Mouse (Mus musculus): ENCODE results near the gene Krt12. TPM values are rescaled to one million over a fixed set of nuclear protein-coding genes. Genes with fewer than 3 reads are reported as not detected.

The Krt12 gene
- polyA plus RNA-seq, 1 experiment from 2014 or later, result 0.13 TPM

DNA sequence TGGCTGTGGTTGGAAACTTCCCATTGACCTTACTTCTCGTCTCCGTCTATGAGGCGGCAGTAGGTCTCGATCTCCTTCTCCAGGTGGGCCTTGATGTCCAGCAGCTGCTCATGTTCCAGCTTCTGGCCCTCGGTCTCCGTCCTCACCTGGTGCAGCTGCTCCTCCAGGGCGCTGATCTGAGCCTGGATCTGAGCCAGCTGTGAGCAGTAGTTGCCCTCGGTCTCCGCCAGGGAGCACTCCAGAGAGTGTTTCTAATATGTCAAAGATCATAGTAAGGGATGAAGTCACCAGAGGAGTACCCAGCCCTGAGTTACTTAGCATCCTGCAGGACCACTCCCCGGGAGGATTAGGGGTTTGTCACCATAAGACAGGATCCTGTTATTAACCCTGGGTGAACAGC lies 55.3 kb downstream of the Krt12 start:
- H3K4me2 ChIP-seq, result no peak overlapping the region
- H3K9me3 ChIP-seq, result no peaks in the 10 kb centered on the region
- H3K27me3 ChIP-seq, result no peaks in the 10 kb centered on the region; the same call in 1 of the 2 replicates
- H3K4me1 ChIP-seq (replicated peaks), result no peaks in the 10 kb centered on the region
- H3K4me3 ChIP-seq, result no peak overlapping the region
- 42% methylated on average over 10 of the region's 10 CpGs for WGBS
- no peak overlapping the region for H3K27ac ChIP-seq (replicated peaks)
- no peaks in the 10 kb centered on the region for H3K36me3 ChIP-seq
- no peak overlapping the region for H3K9ac ChIP-seq
- no peak for ATAC-seq (ENCODE audit: low read depth)

Other genes starting within 250 kb of the Krt12 start
- 319 and 376 TPM in 2 replicates for gene Smarce1, start 191.2 kb downstream of the Krt12 start, polyA plus RNA-seq (2015; fragmentation: Nextera tagmentation; extraction: Ambion mirVana)
- gene Krt222, start 178.2 kb downstream of the Krt12 start, polyA plus RNA-seq (2015; fragmentation: Nextera tagmentation; extraction: Ambion mirVana), result 4.2 and 5.9 TPM in 2 replicates
- 0.17 and 0.63 TPM in 2 replicates for gene Krt24, start 137.0 kb downstream of the Krt12 start, polyA plus RNA-seq (2015; fragmentation: Nextera tagmentation; extraction: Ambion mirVana)
- 0.19 and 0.22 TPM in 2 replicates for gene Krt25, start 99.3 kb downstream of the Krt12 start, polyA plus RNA-seq (2015; fragmentation: Nextera tagmentation; extraction: Ambion mirVana)
- 0.11 and 0.25 TPM in 2 replicates for gene Krt26, start 84.3 kb downstream of the Krt12 start, polyA plus RNA-seq (2015; fragmentation: Nextera tagmentation; extraction: Ambion mirVana)
- gene Krt27, start 71.2 kb downstream of the Krt12 start, polyA plus RNA-seq (2015; fragmentation: Nextera tagmentation; extraction: Ambion mirVana), result 0.25 and 0.32 TPM in 2 replicates
- 0.89 TPM in 1 of 2 replicates, not detected in the other for gene Krt28, start 47.4 kb downstream of the Krt12 start, polyA plus RNA-seq (2015; fragmentation: Nextera tagmentation; extraction: Ambion mirVana)
- gene Krt10, start 32.9 kb downstream of the Krt12 start, polyA plus RNA-seq (2015; fragmentation: Nextera tagmentation; extraction: Ambion mirVana), result 33.6 and 35.6 TPM in 2 replicates
- gene Krt20, start 15.9 kb upstream of the Krt12 start, polyA plus RNA-seq (2015; fragmentation: Nextera tagmentation; extraction: Ambion mirVana), result 0.42 TPM in 1 of 2 replicates, not detected in the other
- 0.19 TPM in 1 of 2 replicates, not detected in the other for gene Krt23, start 70.9 kb upstream of the Krt12 start, polyA plus RNA-seq (2015; fragmentation: Nextera tagmentation; extraction: Ambion mirVana)
- gene Krt39, start 99.1 kb upstream of the Krt12 start, polyA plus RNA-seq (2015; fragmentation: Nextera tagmentation; extraction: Ambion mirVana), result not detected in 2 replicates
- not detected in 2 replicates for gene Krt40, start 120.9 kb upstream of the Krt12 start, polyA plus RNA-seq (2015; fragmentation: Nextera tagmentation; extraction: Ambion mirVana)
- not detected in 2 replicates for gene Krtap3-3, start 128.6 kb upstream of the Krt12 start, polyA plus RNA-seq (2015; fragmentation: Nextera tagmentation; extraction: Ambion mirVana)
- gene Krtap3-2, start 134.6 kb upstream of the Krt12 start, polyA plus RNA-seq (2015; fragmentation: Nextera tagmentation; extraction: Ambion mirVana), result not detected in 2 replicates
- not detected in 2 replicates for gene Gm11939, start 137.2 kb upstream of the Krt12 start, polyA plus RNA-seq (2015; fragmentation: Nextera tagmentation; extraction: Ambion mirVana)
- not detected in 2 replicates for gene Krtap3-1, start 144.4 kb upstream of the Krt12 start, polyA plus RNA-seq (2015; fragmentation: Nextera tagmentation; extraction: Ambion mirVana)
- not detected in 2 replicates for gene Krtap1-5, start 158.8 kb upstream of the Krt12 start, polyA plus RNA-seq (2015; fragmentation: Nextera tagmentation; extraction: Ambion mirVana)
- gene Krtap1-4, start 161.4 kb upstream of the Krt12 start, polyA plus RNA-seq (2015; fragmentation: Nextera tagmentation; extraction: Ambion mirVana), result not detected in 2 replicates
- gene Krtap1-3, start 169.1 kb upstream of the Krt12 start, polyA plus RNA-seq (2015; fragmentation: Nextera tagmentation; extraction: Ambion mirVana), result not detected in 2 replicates
- not detected in 2 replicates for gene Krtap9-3, start 175.8 kb upstream of the Krt12 start, polyA plus RNA-seq (2015; fragmentation: Nextera tagmentation; extraction: Ambion mirVana)
- not detected in 2 replicates for gene Gm11938, start 181.0 kb upstream of the Krt12 start, polyA plus RNA-seq (2015; fragmentation: Nextera tagmentation; extraction: Ambion mirVana)
- not detected in 2 replicates for gene Gm11937, start 187.9 kb upstream of the Krt12 start, polyA plus RNA-seq (2015; fragmentation: Nextera tagmentation; extraction: Ambion mirVana)
- not detected in 2 replicates for gene Krtap2-4, start 192.6 kb upstream of the Krt12 start, polyA plus RNA-seq (2015; fragmentation: Nextera tagmentation; extraction: Ambion mirVana)
- not detected in 2 replicates for gene Gm11562, start 198.2 kb upstream of the Krt12 start, polyA plus RNA-seq (2015; fragmentation: Nextera tagmentation; extraction: Ambion mirVana)
- not detected in 2 replicates for gene Krtap4-1, start 206.0 kb upstream of the Krt12 start, polyA plus RNA-seq (2015; fragmentation: Nextera tagmentation; extraction: Ambion mirVana)
- gene Krtap4-2, start 212.8 kb upstream of the Krt12 start, polyA plus RNA-seq (2015; fragmentation: Nextera tagmentation; extraction: Ambion mirVana), result not detected in 2 replicates
- gene Krtap4-7, start 221.8 kb upstream of the Krt12 start, polyA plus RNA-seq (2015; fragmentation: Nextera tagmentation; extraction: Ambion mirVana), result not detected in 2 replicates
- not detected in 2 replicates for gene Gm11555, start 228.0 kb upstream of the Krt12 start, polyA plus RNA-seq (2015; fragmentation: Nextera tagmentation; extraction: Ambion mirVana)
- gene Gm11563, start 236.7 kb upstream of the Krt12 start, polyA plus RNA-seq (2015; fragmentation: Nextera tagmentation; extraction: Ambion mirVana), result not detected in 2 replicates
- not detected in 2 replicates for gene Krtap4-6, start 243.7 kb upstream of the Krt12 start, polyA plus RNA-seq (2015; fragmentation: Nextera tagmentation; extraction: Ambion mirVana)

Data from neural tube, embryonic 13.5 days (tissue).